Mouse (Mus musculus) stomach, embryonic 15.5 days (tissue): ENCODE measurements at regions not wholly inside any gene's neighbourhood (a gene's known extent, or its start where the extent isn't known, plus 50 kb on each side); places are given as distances from the start of the nearest gene placed in this dataset. TPM values are rescaled to one million over a fixed set of nuclear protein-coding genes. Genes with fewer than 3 reads are reported as not detected.

Experiments used
- ATAC-seq: fragments of 200-750 bp; cut with Nextera tagmentation; 2 replicates; pipeline ENCODE4 v1.8.0; 2017; ENCODE audit warnings: low read depth, moderate number of reproducible peaks, moderate TSS enrichment; ENCODE audit not compliant: insufficient read depth, low FRiP score
- H3K27ac ChIP-seq: fragments of 300-500 bp; sonication (generic); 2 replicates; pipeline ENCODE4 v1.5.1; 2015; ENCODE audit warnings: mild to moderate bottlenecking, inconsistent platforms
- H3K27me3 ChIP-seq: fragments of 300-500 bp; sonication (generic); replicated peaks from 2 replicates; pipeline ENCODE4 v1.6.1; 2015; ENCODE audit warnings: inconsistent platforms
- H3K36me3 ChIP-seq: fragments of 300-500 bp; sonication (generic); 2 replicates; pipeline ENCODE4 v1.6.1; 2015; ENCODE audit warnings: inconsistent platforms
- H3K4me1 ChIP-seq: fragments of 300-500 bp; sonication (generic); 2 replicates; pipeline ENCODE4 v1.6.1; 2015; ENCODE audit warnings: inconsistent platforms
- H3K4me2 ChIP-seq: fragments of 300-500 bp; sonication (generic); 2 replicates; pipeline ENCODE4 v1.6.1; 2015; ENCODE audit warnings: mild to moderate bottlenecking, inconsistent platforms
- H3K4me3 ChIP-seq: fragments of 300-500 bp; sonication (generic); replicated peaks from 2 replicates; pipeline ENCODE4 v1.5.1; 2015; ENCODE audit warnings: inconsistent platforms
- H3K9ac ChIP-seq: fragments of 300-500 bp; sonication (generic); 2 replicates; pipeline ENCODE4 v1.6.1; 2015; ENCODE audit warnings: inconsistent platforms
- H3K9me3 ChIP-seq: fragments of 300-500 bp; sonication (generic); 2 replicates; pipeline ENCODE4 v1.6.1; 2016; ENCODE audit warnings: inconsistent platforms
- WGBS: fragments of 180-500 bp; shearing (Covaris S2); methylation state at CpG from one replicate; pipeline ENCODE4 v1.1.7; 2015; 5-methylcytosine and 5-hydroxymethylcytosine counted together
- microRNA counts: library from miRNA; unstranded; fragments of <30 nt; microRNA quantifications from one replicate; lab custom pipeline; 2016
- microRNA-seq: library from miRNA; unstranded; fragments of <30 nt; microRNA quantifications from one replicate; pipeline ENCODE4, GENCODE M21; 2016

- Histone ChIP-seq H3K36me3 (no peaks in the 10 kb centered on the region), H3K27me3 (no peaks in the 10 kb centered on the region), H3K4me2 (no peak overlapping the region), H3K27ac (no peak overlapping the region), H3K9me3 (no peaks in the 10 kb centered on the region), H3K4me3 (no peak overlapping the region), H3K4me1 (no peaks in the 10 kb centered on the region), H3K9ac (no peak overlapping the region)
- no peak for ATAC-seq
- 41% methylated on average over 3 of the region's 3 CpGs for whole genome bisulfite sequencing
Observed at GRCm38 (mm10) chr11:28648916-28649315, 64.8 kb upstream of the Ccdc85a start.

DNA sequence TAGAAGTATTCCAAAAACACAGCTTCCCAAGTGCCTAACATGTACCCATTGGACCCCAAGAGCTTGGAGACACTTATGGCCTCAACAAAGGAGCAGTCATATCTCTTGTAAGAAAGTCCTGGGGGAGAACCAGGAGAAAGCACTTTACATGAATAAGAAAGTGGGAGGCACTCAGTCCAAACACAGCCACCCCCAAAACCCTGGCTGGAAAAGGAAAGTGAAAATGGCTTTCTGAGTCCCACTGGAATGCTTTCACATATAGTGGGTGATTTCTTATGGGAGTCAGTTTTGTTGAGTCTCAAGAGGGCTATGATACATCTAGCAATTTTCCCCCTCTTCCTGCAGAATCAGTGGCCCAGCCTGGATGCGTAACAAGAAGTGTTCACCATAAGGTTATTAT is 55.0 kb upstream of the Ccdc85a start:
- H3K36me3 ChIP-seq, result no peaks in the 10 kb centered on the region
- H3K4me3 ChIP-seq, result no peak overlapping the region
- H3K27ac ChIP-seq, result no peak overlapping the region
- no peaks in the 10 kb centered on the region for H3K27me3 ChIP-seq
- no peak for ATAC-seq
- no peak overlapping the region for H3K9ac ChIP-seq
- 84% methylated on average over 1 of the region's 1 CpGs for WGBS
- no peaks in the 10 kb centered on the region for H3K4me1 ChIP-seq
- H3K9me3 ChIP-seq, result no peaks in the 10 kb centered on the region
- H3K4me2 ChIP-seq, result no peak overlapping the region

DNA sequence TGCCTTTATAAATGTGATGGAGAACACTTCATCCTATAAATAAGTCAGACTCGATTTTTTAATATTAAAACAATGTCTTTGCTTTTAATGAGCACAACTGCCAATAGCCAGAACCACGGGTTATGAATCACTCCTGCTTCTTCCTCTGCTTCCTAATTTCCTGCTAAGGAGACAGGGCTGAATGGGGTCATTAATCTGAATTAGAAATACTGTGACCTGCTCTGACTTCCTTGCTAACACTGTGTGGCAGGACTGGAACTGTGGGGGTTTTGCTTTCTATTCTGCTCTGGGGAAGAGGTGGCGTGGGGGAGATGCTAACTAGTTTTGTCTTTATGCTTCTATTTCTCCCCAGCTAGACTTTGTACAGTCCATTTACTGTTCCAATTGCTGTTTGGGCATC is 52.6 kb upstream of the Ccdc85a start:
- 56% methylated on average over 3 of the region's 3 CpGs for WGBS

More for the DNA sequence above, 52.6 kb upstream of the Ccdc85a start:
- H3K9me3 ChIP-seq, result no peaks in the 10 kb centered on the region
- H3K27me3 ChIP-seq, result no peaks in the 10 kb centered on the region
- H3K4me2 ChIP-seq, result no peak overlapping the region
- 0 out of 2 replicates have a peak, but pooled peaks cover 3% of the 10 kb centered on the region for H3K4me1 ChIP-seq
- H3K9ac ChIP-seq, result no peak overlapping the region
- no peaks in the 10 kb centered on the region for H3K36me3 ChIP-seq
- no peak for ATAC-seq
- no peak overlapping the region for H3K27ac ChIP-seq
- no peak overlapping the region for H3K4me3 ChIP-seq

MicroRNAs encoded in the stretch of these regions (microRNA counts, 519-probe panel; counts per million panel counts)
- 2,350 counts per million, percentile 48 among the panel's probes with 10 or more counts for microRNA mmu-miR-216a (lab: Ali Mortazavi, UCI)
- not detected for microRNA mmu-miR-216b (lab: Ali Mortazavi, UCI)
- microRNA mmu-miR-217 (lab: Ali Mortazavi, UCI), result not detected

Small RNAs in the stretch of these regions (microRNA-seq; reads per million reads assigned to microRNA genes)
- not detected for gene Mir216a
- not detected for gene Mir216b
- not detected for gene Mir216c
- 2.7 reads per million, percentile 9 among the genes with 10 or more reads in this experiment for gene Mir217
